Mouse (Mus musculus) kidney, adult 10 weeks (tissue): ENCODE measurements around the gene Camsap2. TPM values are rescaled to one million over a fixed set of nuclear protein-coding genes. Genes with fewer than 3 reads are reported as not detected.

Experiments
- polyA plus RNA-seq: library from polyadenylated mRNA; stranded (reverse); fragments of 350-450 nt; fragmentation: Illumina TruSeq; extraction: RNeasy Lipid Tissue Mini Kit (QIAGEN cat#74804); gene quantifications from one replicate; pipeline ENCODE4 v1.2.3, GENCODE M21; 2014; ENCODE audit warnings: low read depth, low replicate concordance

The Camsap2 gene
- polyA plus RNA-seq, result 54.1 TPM

GRCm38 (mm10) chr1:136345454-136346372, at the start of gene Camsap2:
Gene Camsap2, minus strand, starts transcription at chr1:136346104.

GRCm38 (mm10) chr1:136260635-136261238, 85.2 kb downstream of the Camsap2 start, which contains the start of gene Gpr25:
Gene Gpr25, minus strand, starts transcription at chr1:136260873.

GRCm38 (mm10) chr1:136233892-136234594, 111.9 kb downstream of the Camsap2 start, which contains the start of gene Inava:
Gene Inava, minus strand, starts transcription at chr1:136234264.

Other genes starting within 250 kb of the Camsap2 start
- not detected for gene Kif21b, start 214.7 kb downstream of the Camsap2 start, polyA plus RNA-seq
- not detected for gene Mroh3, start 133.3 kb downstream of the Camsap2 start, polyA plus RNA-seq
- 1.5 TPM for gene Inava, start 111.8 kb downstream of the Camsap2 start, polyA plus RNA-seq
- not detected for gene Gpr25, start 85.2 kb downstream of the Camsap2 start, polyA plus RNA-seq
- gene Ddx59, start 69.2 kb upstream of the Camsap2 start, polyA plus RNA-seq, result 6.0 TPM
- gene Kif14, start 120.2 kb upstream of the Camsap2 start, polyA plus RNA-seq, result 0.32 TPM